Mouse (Mus musculus): ENCODE measurements at regions not wholly inside any gene's neighbourhood (a gene's known extent, or its start where the extent isn't known, plus 50 kb on each side); places are given as distances from the start of the nearest gene placed in this dataset.

DNA sequence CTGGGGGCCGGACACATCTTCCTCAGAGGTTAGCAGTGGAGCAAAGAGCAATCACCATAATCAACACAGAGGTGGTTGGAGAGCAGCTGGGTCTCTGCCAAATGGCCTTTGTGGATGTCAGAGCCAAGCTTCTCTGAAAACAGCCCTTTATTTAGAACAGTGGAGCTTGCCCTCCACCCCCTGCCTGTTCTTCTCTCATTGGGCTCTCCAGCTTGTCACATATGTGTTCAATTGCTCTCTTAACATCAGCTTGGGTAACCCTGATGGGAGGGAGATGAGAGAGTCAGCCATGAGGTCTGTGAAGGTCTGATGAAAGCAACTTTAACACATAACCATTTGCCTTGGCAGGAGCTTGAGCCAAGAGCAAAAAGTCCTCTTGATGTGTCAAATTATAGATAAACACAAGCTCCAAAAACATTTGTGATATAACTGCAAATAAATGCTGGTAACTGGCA is 140.1 kb upstream of the Spdl1 start:
- no peak overlapping the region for H3K27ac ChIP-seq
- no peaks in the 10 kb centered on the region for H3K36me3 ChIP-seq
- no peaks in the 10 kb centered on the region for H3K9me3 ChIP-seq
- no peak for ATAC-seq (ENCODE audit: insufficient number of reproducible peaks, insufficient read depth, low FRiP score, low TSS enrichment, low read depth)
- H3K4me3 ChIP-seq (replicated peaks) = no peak overlapping the region
- H3K9ac ChIP-seq (replicated peaks) = no peak overlapping the region
- WGBS = 25% methylated on average over 1 of the region's 1 CpGs
- H3K4me1 ChIP-seq (replicated peaks) = no peaks in the 10 kb centered on the region
- H3K4me2 ChIP-seq = no peak overlapping the region
- no peaks in the 10 kb centered on the region for H3K27me3 ChIP-seq

DNA sequence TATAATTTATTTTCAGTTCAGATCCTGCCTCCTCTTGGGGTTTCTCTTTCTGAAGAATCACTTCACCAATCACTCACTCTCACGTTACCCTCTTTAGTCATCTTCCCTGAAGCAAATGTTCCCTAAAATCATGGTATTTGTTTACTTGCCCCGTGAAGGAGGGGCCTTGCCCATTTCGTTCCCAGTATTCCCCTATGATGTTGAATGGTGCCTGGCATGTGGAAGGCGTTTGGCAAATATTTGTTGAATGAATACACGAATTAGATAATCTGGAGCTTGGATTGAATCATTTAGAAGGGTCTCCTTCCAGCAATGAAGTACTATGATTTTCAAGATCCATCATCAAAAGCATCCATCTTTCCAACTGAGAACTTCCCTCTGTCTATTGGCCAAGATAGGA is 139.6 kb upstream of the Spdl1 start:
- Histone ChIP-seq H3K4me1 (replicated peaks) (no peaks in the 10 kb centered on the region), H3K4me2 (no peak overlapping the region), H3K27ac (no peak overlapping the region), H3K27me3 (no peaks in the 10 kb centered on the region), H3K36me3 (no peaks in the 10 kb centered on the region), H3K9me3 (no peaks in the 10 kb centered on the region), H3K9ac (replicated peaks) (no peak overlapping the region), H3K4me3 (replicated peaks) (no peak overlapping the region)
- 64% methylated on average over 5 of the region's 5 CpGs for WGBS
- ATAC-seq (ENCODE audit: insufficient number of reproducible peaks, insufficient read depth, low FRiP score, low TSS enrichment, low read depth) = no peak

DNA sequence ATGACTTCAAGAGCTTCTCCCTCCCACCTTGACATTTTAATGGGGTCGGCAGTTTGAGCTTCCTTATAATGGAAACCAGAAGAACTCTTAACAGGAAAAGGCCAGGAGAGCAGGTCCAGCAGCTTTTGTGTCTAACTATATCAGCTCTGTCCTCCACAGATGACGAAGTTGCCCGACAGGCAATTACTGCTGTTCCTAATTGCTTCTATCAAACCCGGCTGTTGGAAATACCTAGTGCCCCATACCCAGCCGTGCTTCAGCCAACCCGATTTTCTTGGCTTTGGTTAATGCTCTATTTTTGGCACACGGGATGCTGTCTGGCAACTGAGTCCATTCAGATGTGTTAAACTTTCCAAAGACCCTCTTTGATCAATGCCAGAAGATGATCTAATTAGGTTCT is 125.8 kb upstream of the Spdl1 start:
- H3K27ac ChIP-seq = no peak overlapping the region
- H3K9ac ChIP-seq (replicated peaks) = no peak overlapping the region
- 0 out of 2 replicates have a peak, but pooled peaks cover 3% of the 10 kb centered on the region for H3K4me1 ChIP-seq (replicated peaks)
- 15% methylated on average over 7 of the region's 7 CpGs for WGBS
- no peaks in the 10 kb centered on the region for H3K9me3 ChIP-seq
- no peak for ATAC-seq (ENCODE audit: insufficient number of reproducible peaks, insufficient read depth, low FRiP score, low TSS enrichment, low read depth)
- H3K36me3 ChIP-seq = no peaks in the 10 kb centered on the region
- no peak overlapping the region for H3K4me2 ChIP-seq
- H3K27me3 ChIP-seq = no peaks in the 10 kb centered on the region
- H3K4me3 ChIP-seq (replicated peaks) = no peak overlapping the region

DNA sequence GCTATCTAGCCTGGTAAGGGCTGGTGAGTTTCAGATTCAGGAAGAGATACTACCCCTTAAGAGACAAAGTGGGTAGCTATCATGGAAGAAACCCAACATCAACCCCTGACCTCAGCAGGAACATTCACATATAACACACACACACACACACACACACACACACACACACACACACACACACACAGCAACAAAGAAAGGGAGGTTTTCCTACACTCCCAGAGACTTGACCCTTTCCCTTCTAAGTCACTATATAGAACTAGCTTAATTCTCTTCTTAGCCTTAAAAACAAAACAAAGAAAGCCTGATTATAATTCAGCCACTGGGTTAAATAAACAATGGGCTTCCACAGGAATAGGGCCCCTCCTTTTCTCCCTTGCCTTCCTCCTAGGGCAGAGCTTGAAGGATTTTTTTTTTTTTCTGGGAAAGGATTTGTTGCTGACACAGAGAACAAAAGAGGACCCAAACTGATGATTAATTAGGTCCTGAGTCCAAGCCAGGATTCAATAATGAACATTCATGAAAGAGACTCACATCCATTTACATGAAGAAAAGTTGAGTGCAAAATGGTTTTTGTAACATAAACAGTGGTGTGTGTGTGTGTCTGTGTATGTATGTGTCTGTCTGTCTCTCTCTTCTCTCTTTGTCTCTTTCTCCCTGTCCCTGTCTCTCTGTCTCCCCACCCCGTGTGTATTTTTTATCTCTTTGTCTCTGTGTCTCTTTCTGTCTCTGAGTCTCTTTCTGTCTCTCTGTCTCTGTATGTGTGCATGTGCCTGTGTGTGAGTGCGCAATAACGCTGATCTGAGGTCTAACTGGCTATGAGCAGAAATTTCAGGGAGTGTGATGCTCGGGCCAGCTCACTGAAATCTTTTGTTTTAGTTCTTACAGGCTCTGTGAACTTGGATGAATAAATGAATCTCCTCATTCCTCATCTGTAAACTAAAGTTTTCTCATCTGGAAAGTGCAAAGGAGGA is 108.3 kb upstream of the Spdl1 start:
- Histone ChIP-seq H3K36me3 (no peaks in the 10 kb centered on the region), H3K4me2 (no peak overlapping the region), H3K4me3 (replicated peaks) (no peak overlapping the region), H3K4me1 (replicated peaks) (no peaks in the 10 kb centered on the region), H3K27ac (no peak overlapping the region), H3K9ac (replicated peaks) (no peak overlapping the region), H3K9me3 (no peaks in the 10 kb centered on the region), H3K27me3 (no peaks in the 10 kb centered on the region)
- ATAC-seq (ENCODE audit: insufficient number of reproducible peaks, insufficient read depth, low FRiP score, low TSS enrichment, low read depth) = no peak
- 88% methylated on average over 4 of the region's 4 CpGs for WGBS

DNA sequence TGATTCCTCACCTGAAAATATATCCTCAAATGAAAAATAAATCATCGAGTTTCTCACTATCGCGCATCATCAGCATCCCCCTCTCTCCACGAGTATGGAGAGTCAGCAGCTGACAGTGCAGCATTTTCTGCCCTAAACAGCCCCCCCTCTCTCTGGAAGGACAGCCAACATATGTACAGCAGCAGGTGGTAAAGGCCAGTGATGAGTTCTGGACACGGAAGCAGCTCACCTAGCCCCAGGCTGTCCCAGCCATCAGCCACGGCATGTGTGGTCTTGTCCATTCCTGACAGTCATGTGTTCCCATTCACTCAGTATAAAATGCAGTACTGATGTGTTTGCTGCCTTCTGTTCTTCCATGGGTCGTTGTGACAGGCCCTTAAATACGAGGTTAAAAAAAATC is 106.7 kb upstream of the Spdl1 start:
- Histone ChIP-seq H3K36me3 (no peaks in the 10 kb centered on the region), H3K4me1 (replicated peaks) (no peaks in the 10 kb centered on the region), H3K27me3 (no peaks in the 10 kb centered on the region), H3K9ac (replicated peaks) (no peak overlapping the region), H3K27ac (no peak overlapping the region), H3K9me3 (no peaks in the 10 kb centered on the region), H3K4me3 (replicated peaks) (no peak overlapping the region), H3K4me2 (no peak overlapping the region)
- 80% methylated on average over 8 of the region's 8 CpGs for WGBS
- no peak for ATAC-seq (ENCODE audit: insufficient number of reproducible peaks, insufficient read depth, low FRiP score, low TSS enrichment, low read depth)

DNA sequence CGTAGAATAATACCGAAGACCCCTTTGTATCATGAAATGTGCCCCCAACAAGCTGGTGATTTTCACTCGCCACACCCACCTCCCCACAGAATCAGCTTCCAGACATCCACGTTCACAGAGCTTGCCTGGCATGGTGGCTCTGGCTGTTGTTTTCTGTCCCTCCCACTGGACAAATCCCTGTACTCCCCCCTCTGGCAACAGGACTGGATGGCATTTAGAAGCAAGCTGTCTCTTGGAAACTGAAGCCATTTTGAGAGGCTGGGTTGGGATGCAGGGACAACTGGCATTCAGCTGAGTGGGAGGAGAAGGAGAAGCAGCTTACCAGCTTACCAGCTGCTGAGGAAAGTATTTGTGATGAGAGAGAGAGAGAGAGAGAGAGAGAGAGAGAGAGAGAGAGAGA is 105.6 kb upstream of the Spdl1 start:
- H3K4me1 ChIP-seq (replicated peaks) = no peaks in the 10 kb centered on the region
- 87% methylated on average over 4 of the region's 4 CpGs for WGBS
- ATAC-seq (ENCODE audit: insufficient number of reproducible peaks, insufficient read depth, low FRiP score, low TSS enrichment, low read depth) = no peak
- H3K4me2 ChIP-seq = no peak overlapping the region
- H3K36me3 ChIP-seq = no peaks in the 10 kb centered on the region
- H3K27ac ChIP-seq = no peak overlapping the region
- H3K9ac ChIP-seq (replicated peaks) = no peak overlapping the region
- H3K4me3 ChIP-seq (replicated peaks) = no peak overlapping the region
- no peaks in the 10 kb centered on the region for H3K27me3 ChIP-seq
- no peaks in the 10 kb centered on the region for H3K9me3 ChIP-seq

DNA sequence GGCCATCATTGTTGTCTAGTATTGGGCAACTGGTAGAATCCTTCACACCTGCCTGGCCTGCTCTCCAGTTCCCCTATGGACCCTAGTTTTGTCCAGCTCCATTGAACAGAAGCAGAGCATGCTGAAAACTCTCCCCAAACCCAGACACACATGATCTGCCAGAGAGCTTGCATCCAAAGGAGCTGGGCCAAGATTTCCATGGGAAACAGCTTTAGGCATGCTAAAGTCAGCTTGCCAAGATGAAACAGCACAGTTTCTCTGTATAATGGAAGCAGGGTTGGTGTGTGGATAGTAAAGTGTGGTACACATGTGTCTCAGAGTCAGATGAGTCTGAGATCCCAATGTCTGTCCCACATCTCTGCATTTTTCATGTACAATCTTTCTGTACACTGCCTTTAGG is 98.8 kb upstream of the Spdl1 start:
- Histone ChIP-seq H3K27ac (no peak overlapping the region), H3K9me3 (no peaks in the 10 kb centered on the region), H3K4me2 (no peak overlapping the region), H3K4me3 (replicated peaks) (no peak overlapping the region), H3K27me3 (no peaks in the 10 kb centered on the region), H3K4me1 (replicated peaks) (no peaks in the 10 kb centered on the region), H3K9ac (replicated peaks) (no peak overlapping the region), H3K36me3 (no peaks in the 10 kb centered on the region)
- no peak for ATAC-seq (ENCODE audit: insufficient number of reproducible peaks, insufficient read depth, low FRiP score, low TSS enrichment, low read depth)

DNA sequence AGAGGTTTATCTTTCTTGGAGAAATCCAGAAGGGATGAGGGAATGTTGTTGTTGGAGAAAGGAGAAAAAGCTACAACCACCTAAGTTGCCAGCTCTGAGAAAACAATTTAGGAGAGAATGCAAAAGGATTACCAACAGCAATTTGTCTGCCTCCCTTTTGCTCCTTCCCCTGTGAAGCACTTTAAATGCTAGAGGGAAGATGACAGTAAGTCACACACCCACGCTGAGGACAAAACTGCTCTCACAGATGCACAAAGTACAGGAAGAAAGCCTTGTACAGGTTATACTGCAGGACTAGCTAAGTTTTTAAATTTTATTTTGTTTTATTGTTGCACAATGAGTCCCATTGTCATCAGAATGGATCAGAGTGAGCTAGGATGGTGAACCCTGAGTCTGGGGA is 83.7 kb upstream of the Spdl1 start:
- H3K27me3 ChIP-seq = no peaks in the 10 kb centered on the region
- H3K4me1 ChIP-seq (replicated peaks) = no peaks in the 10 kb centered on the region
- WGBS = 39% methylated on average over 1 of the region's 1 CpGs
- no peak overlapping the region for H3K4me2 ChIP-seq
- no peak overlapping the region for H3K9ac ChIP-seq (replicated peaks)
- no peak for ATAC-seq (ENCODE audit: insufficient number of reproducible peaks, insufficient read depth, low FRiP score, low TSS enrichment, low read depth)
- no peak overlapping the region for H3K27ac ChIP-seq
- H3K9me3 ChIP-seq = no peaks in the 10 kb centered on the region
- no peak overlapping the region for H3K4me3 ChIP-seq (replicated peaks)
- H3K36me3 ChIP-seq = no peaks in the 10 kb centered on the region

DNA sequence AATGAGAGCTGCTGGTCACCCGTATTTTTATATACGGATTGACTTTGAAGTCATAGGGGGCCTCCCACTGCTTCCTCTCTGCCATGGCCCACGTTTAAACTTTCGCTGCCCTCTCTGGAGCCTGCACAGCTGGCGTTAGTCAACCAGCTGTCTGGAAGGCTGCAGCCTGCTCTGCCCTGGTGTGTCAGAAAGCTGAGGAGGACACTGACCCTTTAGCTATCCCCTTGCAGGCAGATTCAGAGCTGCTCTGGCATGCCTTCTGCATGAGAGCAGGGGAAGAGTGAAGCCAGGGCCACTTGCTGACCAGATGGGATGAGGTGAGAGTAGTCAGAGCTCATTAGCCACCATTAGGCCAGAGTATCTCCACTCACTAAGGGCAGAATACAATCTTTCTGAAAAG is 76.4 kb upstream of the Spdl1 start:
- Histone ChIP-seq H3K9ac (replicated peaks) (no peak overlapping the region), H3K4me1 (replicated peaks) (peaks cover 15% of the 10 kb centered on the region), H3K27me3 (peaks cover 11% of the 10 kb centered on the region), H3K4me3 (replicated peaks) (no peak overlapping the region), H3K4me2 (no peak overlapping the region), H3K36me3 (no peaks in the 10 kb centered on the region), H3K27ac (no peak overlapping the region), H3K9me3 (no peaks in the 10 kb centered on the region)
- ATAC-seq (ENCODE audit: insufficient number of reproducible peaks, insufficient read depth, low FRiP score, low TSS enrichment, low read depth) = no peak
- 9% methylated on average over 5 of the region's 5 CpGs for WGBS

DNA sequence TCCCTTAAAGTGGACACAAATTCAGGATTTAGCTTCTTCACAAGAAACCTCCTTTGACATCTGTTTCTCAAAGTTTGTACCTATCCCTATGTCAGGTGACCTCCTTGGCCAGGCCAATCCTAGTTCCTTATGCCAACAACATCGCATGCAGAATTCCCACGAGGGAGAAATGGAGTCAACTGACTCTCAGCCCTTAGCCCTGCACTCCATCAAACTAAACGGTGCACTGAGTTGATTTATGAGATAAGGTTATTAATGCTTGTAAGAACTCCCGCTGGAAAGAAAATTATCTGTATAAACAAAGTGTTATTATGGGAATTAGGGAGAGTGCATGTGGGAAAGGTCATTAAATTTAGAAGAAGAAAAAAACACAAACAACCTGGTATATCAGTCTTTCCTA is 70.8 kb upstream of the Spdl1 start:
- Histone ChIP-seq H3K9me3 (no peaks in the 10 kb centered on the region), H3K9ac (replicated peaks) (no peak overlapping the region), H3K27me3 (peaks cover 23% of the 10 kb centered on the region), H3K4me1 (replicated peaks) (peaks cover 10% of the 10 kb centered on the region; the same call in 1 of the 2 replicates), H3K36me3 (no peaks in the 10 kb centered on the region), H3K4me3 (replicated peaks) (no peak overlapping the region), H3K27ac (no peak overlapping the region), H3K4me2 (no peak overlapping the region)
- WGBS = 3% methylated on average over 4 of the region's 4 CpGs
- ATAC-seq (ENCODE audit: insufficient number of reproducible peaks, insufficient read depth, low FRiP score, low TSS enrichment, low read depth) = no peak

DNA sequence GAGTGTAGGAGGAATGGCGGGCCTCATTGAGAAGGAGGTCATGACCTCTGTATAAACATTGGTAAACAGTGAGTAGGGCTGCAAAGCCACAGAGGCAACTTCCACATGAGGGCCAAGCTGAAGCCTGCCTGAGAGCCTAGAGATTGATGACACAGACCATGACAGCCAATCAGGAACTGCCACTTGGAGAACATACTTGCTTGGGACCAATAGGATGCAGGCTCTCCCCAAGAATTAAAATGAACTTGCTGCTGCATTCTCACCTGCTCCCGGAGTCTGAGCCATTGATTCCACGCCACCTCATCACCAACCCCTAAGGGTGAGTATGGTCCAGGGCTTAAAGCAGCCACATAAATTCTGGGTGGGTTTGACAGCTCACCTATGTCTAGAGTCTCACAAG is 66.0 kb upstream of the Spdl1 start:
- Histone ChIP-seq H3K36me3 (no peaks in the 10 kb centered on the region), H3K4me1 (replicated peaks) (no peaks in the 10 kb centered on the region), H3K27me3 (peaks cover 12% of the 10 kb centered on the region), H3K9ac (replicated peaks) (no peak overlapping the region), H3K27ac (no peak overlapping the region), H3K9me3 (no peaks in the 10 kb centered on the region), H3K4me2 (no peak overlapping the region), H3K4me3 (replicated peaks) (no peak overlapping the region)
- WGBS = 65% methylated on average over 3 of the region's 3 CpGs
- no peak for ATAC-seq (ENCODE audit: insufficient number of reproducible peaks, insufficient read depth, low FRiP score, low TSS enrichment, low read depth)

DNA sequence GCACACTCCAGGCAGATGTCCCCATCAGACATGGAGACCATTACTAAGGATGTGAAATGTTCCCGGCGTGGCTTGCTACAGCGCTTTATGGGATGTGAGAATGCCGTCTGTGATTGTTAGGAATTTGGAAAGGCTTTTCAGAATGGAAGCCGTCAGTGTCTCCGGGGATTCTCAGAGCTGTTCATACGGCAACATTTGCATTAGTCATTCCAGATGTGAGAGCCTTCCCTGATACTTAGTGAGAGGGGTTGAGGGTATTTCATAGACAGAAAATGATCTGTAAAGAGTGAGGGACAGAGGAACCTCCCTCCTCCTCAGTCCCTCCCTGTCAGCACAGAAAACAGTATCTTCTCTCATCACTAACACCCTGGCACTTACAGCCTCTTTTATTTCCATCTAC is 62.2 kb upstream of the Spdl1 start:
- no peaks in the 10 kb centered on the region for H3K4me1 ChIP-seq (replicated peaks)
- no peak overlapping the region for H3K4me2 ChIP-seq
- H3K9me3 ChIP-seq = no peaks in the 10 kb centered on the region
- no peak overlapping the region for H3K4me3 ChIP-seq (replicated peaks)
- H3K27me3 ChIP-seq = peaks cover under 1% of the 10 kb centered on the region
- H3K9ac ChIP-seq (replicated peaks) = no peak overlapping the region
- no peak for ATAC-seq (ENCODE audit: insufficient number of reproducible peaks, insufficient read depth, low FRiP score, low TSS enrichment, low read depth)
- H3K27ac ChIP-seq = no peak overlapping the region
- WGBS = 47% methylated on average over 7 of the region's 7 CpGs
- no peaks in the 10 kb centered on the region for H3K36me3 ChIP-seq

Measured in limb, embryonic 12.5 days (tissue).